Mouse (Mus musculus): Measurements from ENCODE around the gene Il1r1. TPM values are rescaled to one million over a fixed set of nuclear protein-coding genes. Genes with fewer than 3 reads are reported as not detected.

Gene Il1r1
- total RNA-seq, 2 experiments from 2014 or later: 2.4 to 3.1 TPM

DNA sequence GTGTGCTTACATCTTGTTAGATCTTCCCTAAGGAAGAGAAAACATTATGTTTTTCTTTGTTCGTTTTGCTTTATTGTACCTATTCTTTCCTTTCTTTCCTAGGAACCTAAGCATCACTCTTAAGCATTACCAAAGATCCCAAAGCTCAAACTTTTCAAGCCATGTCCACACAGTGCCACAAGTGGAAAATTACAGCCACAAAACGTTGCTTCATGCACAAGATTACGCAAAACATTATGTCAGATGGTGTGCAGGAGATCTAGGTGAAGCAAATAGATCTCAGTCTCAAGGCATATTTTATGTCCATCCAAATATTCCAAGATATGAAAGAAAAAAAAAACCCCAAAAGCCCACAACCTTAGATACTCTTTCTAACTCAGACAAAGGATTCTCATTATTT, 4.2 kb downstream of the Il1r1 start:
- intact Hi-C loops (cut with DNase I): no loop called here
- no peak for DNase-seq (ENCODE audit: extremely low spot score in 1 of 2, low spot score in 2 of 2)

DNA sequence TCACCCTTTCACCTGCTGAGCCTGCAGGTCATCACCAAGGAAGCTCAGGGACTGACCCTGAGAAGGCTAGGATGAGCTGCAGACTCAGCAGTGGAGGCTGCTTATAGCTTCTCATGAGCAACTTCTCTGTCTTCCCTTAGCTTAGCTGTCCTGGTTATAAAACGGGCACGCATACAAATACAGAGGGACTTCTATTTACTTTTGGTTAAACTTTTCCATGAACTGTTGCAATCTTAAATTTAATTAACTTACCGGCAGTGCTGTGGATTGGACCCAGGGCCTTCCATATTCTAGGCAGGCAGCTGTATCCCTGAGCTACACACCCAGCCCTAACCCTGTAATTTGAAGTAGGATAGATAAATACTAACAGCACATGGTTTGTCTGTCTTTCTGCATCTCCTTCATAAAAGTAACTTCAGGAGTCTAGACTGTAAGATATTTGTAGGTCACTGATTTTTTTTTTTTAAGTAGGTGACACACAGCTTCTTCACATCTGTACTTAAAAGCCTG, 4.9 kb downstream of the Il1r1 start:
- DNase-seq (ENCODE audit: extremely low spot score in 1 of 2, low spot score in 2 of 2): no peak
- intact Hi-C loops (cut with DNase I): no loop called here

DNA sequence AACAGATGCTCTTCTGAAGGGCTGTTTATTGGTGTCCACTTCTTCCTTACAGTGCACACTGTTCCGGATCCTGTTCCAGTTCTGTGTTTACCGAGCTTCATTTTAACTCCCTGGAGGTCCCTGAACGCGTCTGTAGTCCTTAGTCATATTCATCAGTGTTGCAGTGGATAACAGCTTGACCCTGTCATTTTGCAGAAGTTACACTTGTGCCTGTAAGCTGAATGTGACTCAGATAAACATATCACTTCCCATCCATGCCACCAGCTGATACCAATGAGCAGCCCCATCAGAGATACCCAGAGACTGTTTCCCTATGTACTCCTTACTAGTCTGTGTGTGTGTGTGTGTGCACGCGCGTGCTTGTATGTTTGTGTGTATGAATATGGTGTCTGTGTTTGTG, 5.5 kb downstream of the Il1r1 start:
- intact Hi-C loops (cut with DNase I): no loop called here
- DNase-seq (ENCODE audit: extremely low spot score in 1 of 2, low spot score in 2 of 2): no peak

DNA sequence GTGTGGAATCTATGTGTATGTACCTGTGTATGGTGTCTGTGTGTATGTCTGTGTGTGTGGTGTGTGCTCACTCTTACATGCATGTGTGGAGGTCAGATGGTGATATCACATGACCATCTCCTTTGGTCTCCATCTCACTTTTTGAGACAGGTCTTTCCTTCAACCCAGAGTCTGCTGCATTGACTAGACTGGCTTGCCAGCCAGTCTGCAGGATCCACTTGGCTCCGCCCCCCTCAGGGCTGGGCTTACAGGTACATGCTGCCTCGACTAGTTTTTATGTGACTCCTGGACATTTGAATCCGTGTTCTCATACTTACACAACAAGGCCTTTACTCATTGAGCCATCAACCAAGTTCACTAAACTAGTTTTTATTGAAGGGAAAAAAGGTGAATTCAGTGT, 6.2 kb downstream of the Il1r1 start:
- DNase-seq (ENCODE audit: extremely low spot score in 1 of 2, low spot score in 2 of 2): no peak
- intact Hi-C loops (cut with DNase I): no loop called here

DNA sequence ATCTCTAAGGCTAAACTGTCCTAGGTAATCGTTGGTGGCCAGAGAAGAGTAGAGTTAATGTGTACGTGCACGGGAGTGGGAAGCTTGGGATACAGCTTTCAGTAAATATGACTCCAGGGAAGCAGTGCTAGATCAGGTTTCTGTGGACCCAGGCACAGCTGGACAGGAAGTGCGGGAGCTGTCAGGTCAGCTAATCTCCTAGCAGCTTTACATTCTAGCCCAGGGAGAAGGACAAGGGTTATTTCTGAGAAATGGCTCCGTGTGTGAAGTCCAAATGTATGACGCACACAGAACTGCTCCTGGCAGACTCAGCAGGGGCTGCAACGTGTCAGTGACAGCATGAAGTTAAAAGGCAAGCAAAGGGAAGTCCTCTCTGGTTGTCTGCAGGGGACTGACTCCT, 8.3 kb downstream of the Il1r1 start:
- DNase-seq (ENCODE audit: extremely low spot score in 1 of 2, low spot score in 2 of 2): no peak
- intact Hi-C loops (cut with DNase I): no loop called here

DNA sequence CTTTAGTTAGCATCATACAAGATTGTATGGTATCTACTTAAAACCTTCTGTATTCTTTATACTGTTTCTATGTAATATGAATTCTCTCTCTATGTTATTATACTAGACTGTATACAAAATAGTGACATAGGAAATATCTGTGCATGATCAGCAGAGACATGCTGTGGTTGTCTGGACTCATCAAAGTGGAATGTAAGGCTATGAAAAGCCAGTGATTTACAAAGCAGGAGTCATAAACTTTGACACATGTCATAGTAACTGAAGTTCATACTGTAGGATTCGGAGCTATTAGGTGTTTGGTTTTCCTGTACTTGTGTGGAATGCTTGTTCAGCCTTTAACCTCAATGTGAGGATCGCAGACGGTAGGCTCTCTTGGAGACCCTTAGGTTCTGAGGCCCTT, 8.7 kb downstream of the Il1r1 start:
- DNase-seq (ENCODE audit: extremely low spot score in 1 of 2, low spot score in 2 of 2): no peak
- intact Hi-C loops (cut with DNase I): no loop called here

DNA sequence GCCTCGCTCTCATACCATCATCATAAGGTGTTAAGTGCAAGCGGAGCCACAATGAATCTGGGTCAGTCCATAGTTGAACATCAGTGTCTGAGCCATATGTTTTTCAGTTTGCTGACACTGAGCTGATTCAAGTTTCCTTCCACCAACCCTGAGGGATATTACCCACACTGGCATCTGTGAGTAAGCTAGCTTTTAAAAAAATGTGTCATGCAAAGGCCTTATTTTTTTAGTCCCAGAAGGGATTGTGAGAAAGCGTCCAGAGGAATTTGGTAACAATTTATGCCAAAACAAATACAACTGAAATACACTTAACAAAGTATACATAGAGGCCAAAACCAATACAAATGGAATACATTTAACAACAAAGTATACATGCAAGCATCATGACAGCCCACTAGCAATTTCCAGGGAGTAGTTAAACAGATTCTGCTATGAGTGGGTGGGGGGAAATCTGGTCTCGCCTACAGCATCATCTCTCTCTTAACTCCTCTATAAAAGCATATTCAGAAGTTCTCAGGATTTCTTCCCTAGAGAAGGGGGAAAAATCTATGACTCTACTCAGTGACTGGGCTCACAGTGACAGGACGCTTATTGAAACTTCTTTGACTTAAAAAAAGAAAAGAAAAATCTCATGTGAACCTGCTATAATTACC, 10.8 kb downstream of the Il1r1 start:
- no peak for DNase-seq (ENCODE audit: extremely low spot score in 1 of 2, low spot score in 2 of 2)
- intact Hi-C loops (cut with DNase I): no loop called here

DNA sequence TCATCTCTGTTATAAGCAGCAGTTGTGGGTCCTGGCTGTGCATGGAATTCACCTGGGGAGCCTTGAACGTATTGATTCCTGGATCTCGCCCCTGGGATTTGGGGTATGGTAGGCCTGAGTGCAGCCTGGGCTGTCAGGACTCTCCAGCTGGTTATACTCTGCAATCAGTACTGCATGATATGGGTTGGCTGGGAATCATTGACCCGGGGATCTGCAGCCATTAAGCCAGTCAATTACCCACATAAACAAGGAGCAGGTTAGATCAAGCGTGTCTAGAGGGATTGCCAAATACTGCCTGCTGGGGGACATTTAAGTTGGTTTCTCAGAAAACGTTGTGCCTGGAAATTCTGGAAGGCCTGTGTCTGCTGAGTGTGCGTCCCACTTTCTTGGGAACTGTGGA, 11.8 kb downstream of the Il1r1 start:
- DNase-seq (ENCODE audit: extremely low spot score in 1 of 2, low spot score in 2 of 2): no peak
- intact Hi-C loops (cut with DNase I): no loop called here

DNA sequence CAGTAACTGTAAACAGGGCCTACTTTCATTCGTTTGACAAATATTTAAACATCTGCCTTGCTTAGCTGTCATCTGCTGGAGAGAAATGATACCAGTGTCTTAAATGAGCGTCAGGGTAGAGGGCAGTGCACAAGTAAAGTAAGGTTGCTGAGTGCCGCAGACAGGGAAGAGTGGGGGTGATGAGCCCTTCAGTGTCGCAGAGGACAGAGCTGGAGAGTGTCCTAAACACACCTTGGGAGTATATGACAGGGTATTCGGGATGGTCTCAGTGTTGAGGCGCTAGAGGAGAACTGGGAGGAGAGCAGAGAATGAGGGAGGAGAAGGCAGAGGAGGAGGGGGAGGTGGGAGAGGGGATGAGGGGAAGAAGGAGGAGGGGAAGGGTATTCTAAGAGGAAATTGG, 12.2 kb downstream of the Il1r1 start:
- intact Hi-C loops (cut with DNase I): no loop called here
- no peak for DNase-seq (ENCODE audit: extremely low spot score in 1 of 2, low spot score in 2 of 2)

DNA sequence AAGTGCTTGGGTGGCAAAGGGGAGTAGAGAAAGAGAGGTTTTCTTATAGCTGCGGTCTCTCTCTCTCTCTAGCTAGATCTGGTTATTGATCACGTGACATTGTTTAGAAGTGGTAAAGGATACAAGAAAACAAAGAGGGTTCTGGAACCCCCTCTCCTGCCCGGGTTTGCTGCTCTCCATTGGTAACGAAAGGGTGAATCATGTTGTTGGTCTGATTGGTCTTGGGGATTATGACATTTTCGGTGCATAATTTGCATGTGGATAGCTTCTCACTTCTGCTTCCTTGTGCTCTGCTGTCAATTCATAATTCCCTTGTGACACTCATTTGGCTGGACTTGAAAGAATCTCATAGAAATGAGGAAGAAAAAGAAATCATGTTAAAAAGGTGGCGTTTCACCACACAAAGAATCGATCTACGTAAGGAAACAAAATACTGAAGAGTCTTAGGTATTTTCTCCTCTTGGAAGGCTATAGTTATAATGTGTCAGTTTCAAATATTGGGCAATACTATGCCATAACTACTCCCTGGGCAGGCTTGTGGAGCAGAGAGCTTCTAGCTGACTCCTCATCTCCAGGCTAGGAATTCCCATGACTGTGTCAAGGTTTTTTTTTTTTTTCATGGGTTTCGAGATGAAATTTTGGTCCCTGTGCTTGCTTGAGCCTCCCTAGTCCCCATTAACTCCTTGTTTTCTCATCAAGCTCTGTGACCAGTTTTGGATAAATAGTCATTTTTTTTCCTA, 15.6 kb downstream of the Il1r1 start:
- intact Hi-C loops (cut with DNase I): no loop called here

DNA sequence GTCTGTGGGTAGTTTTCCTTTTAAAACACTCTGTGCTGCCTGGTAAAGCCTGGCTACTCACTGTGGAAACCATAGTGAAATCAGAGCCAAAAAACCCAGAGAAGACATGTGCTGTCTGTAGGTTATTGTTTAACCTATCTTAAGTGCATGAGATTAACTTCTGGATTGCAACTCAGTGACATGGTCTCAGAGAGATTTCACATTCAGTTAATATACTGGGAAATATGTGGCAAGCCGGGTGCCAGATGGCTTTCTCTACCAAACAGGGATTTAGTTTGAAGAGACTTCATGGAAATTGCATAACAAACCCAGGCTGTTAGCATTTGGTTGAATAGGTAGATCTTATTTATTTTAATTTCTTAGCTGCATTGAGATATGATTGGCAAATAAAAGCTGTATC, 17.8 kb downstream of the Il1r1 start:
- intact Hi-C loops (cut with DNase I): no loop called here
- DNase-seq (ENCODE audit: extremely low spot score in 1 of 2, low spot score in 2 of 2): no peak

More for the DNA sequence above, 15.6 kb downstream of the Il1r1 start:
- no peak for DNase-seq (ENCODE audit: extremely low spot score in 1 of 2, low spot score in 2 of 2)

DNA sequence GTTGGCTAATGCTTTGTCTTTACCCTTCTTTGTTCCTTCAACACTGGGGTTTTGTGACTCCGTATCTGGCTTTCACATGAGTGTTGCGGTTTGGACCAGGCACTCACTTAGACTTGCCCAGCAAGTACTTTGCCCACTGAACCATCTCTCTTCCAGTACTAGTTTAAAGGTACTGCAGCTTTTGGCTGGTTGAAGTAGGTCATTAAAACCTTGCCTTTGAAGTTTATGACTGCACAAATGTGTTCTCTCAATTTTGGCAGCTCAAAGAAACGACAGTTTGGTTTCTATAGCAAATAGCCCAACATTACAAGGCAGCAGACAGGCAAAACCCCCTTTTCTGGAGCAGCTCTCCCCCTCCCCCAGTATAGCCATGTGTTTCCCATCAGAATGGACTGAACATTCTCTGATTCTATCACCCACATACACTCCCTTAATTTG, 18.7 kb downstream of the Il1r1 start:
- intact Hi-C loops (cut with DNase I): no loop called here
- DNase-seq (ENCODE audit: extremely low spot score in 1 of 2, low spot score in 2 of 2): no peak

DNA sequence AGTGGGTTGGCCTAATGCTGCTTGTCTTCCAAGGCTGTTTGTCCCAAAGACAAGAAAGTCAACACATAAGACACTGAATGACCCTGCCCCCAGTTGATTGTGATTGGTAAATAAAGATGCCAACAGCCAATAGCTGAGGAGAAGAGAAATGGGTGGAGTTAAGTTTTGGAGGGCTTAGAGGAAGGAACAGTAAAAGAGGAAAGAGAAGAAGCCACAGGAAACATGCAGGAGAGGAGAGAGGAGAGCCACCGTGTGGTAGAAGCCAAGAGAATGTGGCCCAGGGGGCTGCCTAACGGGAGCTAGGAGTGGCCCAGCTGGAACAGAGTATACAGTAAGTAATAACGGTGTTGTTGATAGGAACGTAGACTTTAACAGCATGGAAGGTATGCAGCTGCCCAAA, 25.5 kb downstream of the Il1r1 start:
- intact Hi-C loops (cut with DNase I): no loop called here
- no peak for DNase-seq (ENCODE audit: extremely low spot score in 1 of 2, low spot score in 2 of 2)

DNA sequence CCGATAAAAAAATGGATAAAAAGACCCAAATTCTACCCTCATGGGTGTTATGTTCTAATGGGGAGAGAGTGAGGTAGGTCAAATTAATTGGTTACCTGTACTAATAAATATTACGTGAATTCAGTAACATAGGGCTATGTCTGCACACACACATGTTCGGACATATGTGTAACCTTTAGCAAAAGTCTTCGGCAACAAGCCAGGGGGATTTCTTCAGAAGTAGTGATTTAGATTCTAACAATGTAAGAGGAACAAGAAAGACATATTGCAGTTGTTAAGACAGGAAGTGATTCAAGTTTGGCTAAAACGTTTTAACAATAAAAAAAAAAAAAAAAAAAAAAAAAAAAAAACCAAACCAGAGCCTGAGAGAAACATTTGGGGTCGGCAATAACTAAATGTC, 27.6 kb downstream of the Il1r1 start:
- DNase-seq (ENCODE audit: extremely low spot score in 1 of 2, low spot score in 2 of 2): no peak
- intact Hi-C loops (cut with DNase I): no loop called here

DNA sequence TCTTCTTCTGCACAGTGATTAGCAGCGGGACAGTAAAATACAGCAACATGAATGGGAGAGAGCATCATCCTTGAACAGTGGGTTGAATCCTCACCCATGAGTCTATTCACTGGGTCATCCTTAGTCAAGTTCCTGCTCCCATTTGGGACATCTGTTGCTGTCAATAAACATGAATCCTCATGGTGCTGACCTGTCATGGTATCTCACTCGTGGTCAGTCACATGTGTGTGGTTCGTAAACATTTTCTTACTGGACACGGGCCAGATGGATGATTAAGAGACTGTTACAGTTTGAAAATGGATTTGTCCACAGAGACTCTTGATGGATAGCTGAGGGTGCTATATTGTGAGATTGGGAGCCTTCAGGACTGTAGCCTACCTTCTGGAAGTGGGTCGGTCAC, 29.1 kb downstream of the Il1r1 start:
- intact Hi-C loops (cut with DNase I): no loop called here
- no peak for DNase-seq (ENCODE audit: extremely low spot score in 1 of 2, low spot score in 2 of 2)

DNA sequence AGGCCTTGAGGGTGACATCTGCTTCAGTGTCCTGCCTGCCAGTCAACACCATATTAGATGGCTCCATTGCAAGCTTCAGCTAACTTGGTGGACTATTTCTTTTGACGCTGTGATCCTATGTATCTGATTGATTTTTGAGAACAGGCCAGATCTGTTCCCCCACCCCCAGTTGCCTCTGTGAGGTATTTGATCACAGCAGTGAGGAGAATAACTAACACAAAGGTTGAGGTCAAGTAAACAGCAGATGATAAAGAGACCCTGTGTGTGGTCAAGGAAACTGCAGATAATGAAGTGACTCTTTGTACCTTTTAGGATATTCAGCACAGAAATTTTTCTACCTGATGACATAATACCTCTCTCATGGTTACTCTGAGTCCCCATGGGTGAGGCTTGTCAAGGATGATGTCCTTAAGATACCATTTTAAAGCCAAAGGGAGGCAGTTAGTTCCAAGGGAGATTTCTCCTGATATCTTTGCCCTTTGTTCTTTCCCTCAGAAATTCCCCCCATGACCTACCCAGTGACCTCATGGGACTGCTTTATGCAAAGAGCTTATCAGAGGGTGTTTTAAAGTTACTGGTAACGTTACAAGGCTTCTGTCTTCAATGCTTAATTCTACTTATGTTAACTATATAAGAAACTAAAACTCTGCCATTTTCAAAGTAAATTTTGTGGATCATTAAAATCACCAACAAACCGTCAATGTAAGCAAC, 29.6 kb downstream of the Il1r1 start:
- DNase-seq (ENCODE audit: extremely low spot score in 1 of 2, low spot score in 2 of 2): no peak
- intact Hi-C loops (cut with DNase I): no loop called here

DNA sequence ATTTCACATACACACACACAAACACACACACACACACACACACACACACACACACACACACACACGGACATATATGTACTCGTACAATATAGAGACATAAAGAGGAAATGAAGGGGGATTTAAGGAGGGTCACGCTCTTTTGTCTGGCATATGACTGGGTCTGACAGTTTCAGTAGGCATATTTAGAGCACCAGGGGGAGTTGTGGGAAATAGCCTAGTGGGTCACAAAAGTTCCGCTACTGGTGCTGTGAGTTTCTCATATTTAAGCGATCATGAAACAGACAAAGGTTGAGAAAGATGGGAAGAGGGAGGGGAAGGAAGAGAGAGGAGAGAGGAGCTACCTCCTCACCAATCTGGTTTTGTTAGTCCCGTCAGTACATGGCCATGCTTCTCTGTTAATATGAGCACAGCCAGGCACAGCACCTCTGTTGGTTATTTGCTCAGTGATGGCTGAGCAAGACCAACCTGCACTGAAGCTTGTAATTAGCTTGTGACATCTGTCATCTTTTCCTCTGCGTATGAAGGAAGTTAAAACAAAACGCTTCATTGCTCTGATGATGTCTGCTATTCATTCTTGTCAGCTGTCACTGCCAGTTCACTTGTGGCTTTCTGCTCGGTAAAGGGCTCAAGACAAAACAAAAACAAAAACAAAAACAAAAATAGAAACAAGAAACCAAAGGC, 37.7 kb downstream of the Il1r1 start:
- intact Hi-C loops (cut with DNase I): no loop called here
- no peak for DNase-seq (ENCODE audit: extremely low spot score in 1 of 2, low spot score in 2 of 2)

DNA sequence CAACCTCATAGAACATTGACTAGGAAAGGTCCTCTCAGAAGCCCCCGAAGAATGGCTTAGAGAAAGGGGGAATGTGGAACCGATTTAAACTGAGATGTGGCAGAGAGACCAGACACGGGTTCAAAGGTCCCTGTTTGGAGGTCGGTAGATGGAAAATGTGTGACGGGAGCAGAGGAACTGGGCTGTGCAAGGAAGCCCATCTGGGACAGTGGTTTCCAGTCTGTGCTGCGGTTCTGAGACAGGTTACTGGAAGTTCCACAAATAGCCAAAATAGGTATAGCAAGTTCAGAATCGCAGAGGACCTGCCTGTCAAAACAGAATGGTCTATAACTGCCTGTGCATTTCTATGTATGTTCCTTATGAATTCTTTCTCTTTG, 38.2 kb downstream of the Il1r1 start:
- DNase-seq (ENCODE audit: extremely low spot score in 1 of 2, low spot score in 2 of 2): no peak
- intact Hi-C loops (cut with DNase I): no loop called here

DNA sequence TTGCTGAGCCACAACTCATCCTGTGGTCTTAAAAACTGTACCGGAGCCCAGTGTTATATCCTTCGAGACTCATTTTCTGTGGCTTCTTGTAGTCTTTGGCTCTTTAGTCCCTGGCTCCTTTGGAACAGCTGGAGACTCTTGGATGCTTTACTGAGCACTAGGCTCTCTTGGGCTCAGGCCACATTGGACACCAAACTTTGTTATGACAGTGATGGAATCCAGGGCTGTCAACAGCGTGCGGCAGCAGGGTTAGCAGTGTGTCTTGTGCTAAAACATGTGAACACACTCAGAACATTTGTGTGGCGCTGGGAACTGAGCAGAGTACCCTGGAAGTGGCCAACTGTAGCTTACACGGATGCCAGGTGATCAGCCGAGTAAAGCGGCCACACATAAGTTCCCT, 38.8 kb downstream of the Il1r1 start:
- intact Hi-C loops (cut with DNase I): no loop called here

More for the DNA sequence above, 38.8 kb downstream of the Il1r1 start:
- no peak for DNase-seq (ENCODE audit: extremely low spot score in 1 of 2, low spot score in 2 of 2)

Data from left cerebral cortex, postnatal 10 days (tissue).